Mouse (Mus musculus) heart, adult 2 months (tissue): Measurements from ENCODE around the gene Cblb. TPM values are rescaled to one million over a fixed set of nuclear protein-coding genes. Genes with fewer than 3 reads are reported as not detected.

ENCODE experiments used
- DNase-seq, 2 experiments: peaks; one replicate each; pipeline ENCODE4 v3.0.0; 2021
- H3K27ac ChIP-seq: fragments of 200-600 bp; 2 replicates; pipeline ENCODE4 v1.8.1; 2022
- H3K27me3 ChIP-seq: fragments of 200-500 bp; 2 replicates; pipeline ENCODE4 v1.6.1; 2012; ENCODE audit warnings: mild to moderate bottlenecking, low read length, inconsistent platforms, mixed read lengths; ENCODE audit not compliant: control insufficient read depth, insufficient read depth
- H3K36me3 ChIP-seq: fragments of 200-500 bp; 2 replicates; pipeline ENCODE4 v1.6.1; 2012; ENCODE audit warnings: low read length, inconsistent platforms; ENCODE audit not compliant: control insufficient read depth, insufficient read depth
- H3K4me1 ChIP-seq: fragments of 200-500 bp; 2 replicates; pipeline ENCODE4 v1.6.1; 2011; ENCODE audit warnings: low read length; ENCODE audit not compliant: control insufficient read depth, insufficient read depth
- H3K4me3 ChIP-seq: fragments of 200-600 bp; 2 replicates; pipeline ENCODE4 v1.8.1; 2022
- H3K79me2 ChIP-seq: fragments of 200-500 bp; replicated peaks from 2 replicates; pipeline ENCODE4 v1.6.1; 2012; ENCODE audit warnings: mild to moderate bottlenecking, inconsistent platforms, low read length, moderate library complexity, mixed read lengths; ENCODE audit not compliant: control insufficient read depth, insufficient read depth
- H3K9ac ChIP-seq: fragments of 200-500 bp; 2 replicates; pipeline ENCODE4 v1.6.1; 2012; ENCODE audit warnings: low read depth, mild to moderate bottlenecking, control low read depth, inconsistent platforms, low read length, mixed read lengths
- CTCF ChIP-seq: fragments of 200-600 bp; IDR thresholded peaks from 2 replicates; pipeline ENCODE4 v1.8.1; 2022; ENCODE audit warnings: antibody characterized with exemption, mild to moderate bottlenecking, moderate library complexity
- EP300 ChIP-seq: fragments of 200-500 bp; IDR thresholded peaks from 2 replicates; pipeline ENCODE4 v1.6.1; 2011; ENCODE audit warnings: low read depth, low read length, control low read depth; ENCODE audit not compliant: insufficient read depth
- POLR2A ChIP-seq: fragments of 200-500 bp; IDR thresholded peaks from 2 replicates; pipeline ENCODE4 v1.6.1; 2011; ENCODE audit warnings: mild to moderate bottlenecking, low read depth, low read length, control low read depth; ENCODE audit not compliant: insufficient read depth
- WGBS: fragments of 180-500 bp; shearing (Covaris S2); methylation state at CpG from one replicate; pipeline ENCODE4 v1.1.7; 2018; 5-methylcytosine and 5-hydroxymethylcytosine counted together
- intact Hi-C: fragments of 180-260 bp; cut with DNase I; formaldehyde crosslinking; loops from one replicate; pipeline ENCODE4 v1.15.1; 2025
- polyA plus RNA-seq: library from polyadenylated mRNA; depleted of rRNA; stranded (reverse); fragments of >200 nt; gene quantifications from 2 replicates; pipeline ENCODE4 v1.2.3, GENCODE M21; 2012
- total RNA-seq, 2 experiments: library from RNA; stranded (reverse); gene quantifications; 2 replicates each; pipeline ENCODE4 v1.2.3; 2021

Gene Cblb
- total and polyA plus RNA-seq, 3 experiments, result 7.5 to 14.0 (median 13.6) TPM

DNA sequence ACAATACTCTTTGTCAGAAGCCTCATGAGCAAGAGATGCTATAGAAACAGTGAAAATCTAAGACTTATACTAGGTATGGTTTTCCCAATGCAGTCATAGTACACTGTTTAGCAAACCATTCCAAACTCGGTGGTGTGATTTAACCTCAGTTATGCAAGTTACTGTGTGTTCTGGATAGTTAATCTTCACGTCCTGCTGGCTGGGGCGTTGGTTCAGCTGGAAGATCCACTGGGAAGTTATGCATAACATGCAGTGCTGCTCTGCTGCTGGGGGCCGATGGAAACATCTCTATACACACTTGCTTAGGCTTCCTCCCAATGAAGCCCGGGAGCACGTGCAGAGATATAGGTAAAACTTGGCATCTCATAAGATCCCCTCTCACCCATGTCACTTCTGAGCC is 69.4 kb downstream of the Cblb start:
- Histone ChIP-seq H3K9ac (no peak overlapping the region), H3K27me3 (no peaks in the 10 kb centered on the region), H3K4me3 (no peak overlapping the region), H3K79me2 (peaks cover 4% of the 10 kb centered on the region), H3K27ac (no peak overlapping the region), H3K36me3 (peaks cover 8% of the 10 kb centered on the region), H3K4me1 (peaks cover 7% of the 10 kb centered on the region)
- TF ChIP-seq EP300 (no peak), POLR2A (no peak), CTCF (no peak)
- WGBS, result 71% methylated on average over 6 of the region's 6 CpGs
- intact Hi-C loops, result no loop called here
- no peak for DNase-seq

DNA sequence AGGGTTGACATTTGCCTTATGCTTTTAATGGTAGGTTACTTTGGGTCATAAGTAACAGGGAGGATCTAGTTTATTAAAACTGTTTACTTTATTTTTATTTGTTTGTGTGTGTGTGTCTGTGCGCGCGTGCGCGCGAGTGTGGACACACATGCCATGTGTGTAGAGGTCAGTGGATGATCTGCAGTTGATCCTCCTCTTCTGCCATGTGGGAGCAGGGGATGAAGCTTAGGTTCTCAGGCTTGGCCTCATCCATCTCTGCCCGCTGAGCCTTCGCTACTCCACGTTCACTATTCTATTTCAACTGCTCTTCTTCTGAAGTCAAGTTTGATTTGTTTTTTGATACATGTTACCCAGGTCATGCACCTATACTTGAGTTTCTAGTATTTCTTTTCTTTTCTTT is 73.6 kb downstream of the Cblb start:
- no peak overlapping the region for H3K27ac ChIP-seq
- H3K36me3 ChIP-seq, result peaks cover 6% of the 10 kb centered on the region; the same call in 1 of the 2 replicates
- TF ChIP-seq EP300 (no peak), POLR2A (no peak), CTCF (no peak)
- H3K4me3 ChIP-seq, result no peak overlapping the region
- H3K4me1 ChIP-seq, result no peaks in the 10 kb centered on the region
- 99% methylated on average over 9 of the region's 9 CpGs for WGBS
- DNase-seq, result no peak
- no peak overlapping the region for H3K9ac ChIP-seq
- intact Hi-C loops, result no loop called here
- peaks cover 3% of the 10 kb centered on the region for H3K79me2 ChIP-seq
- no peaks in the 10 kb centered on the region for H3K27me3 ChIP-seq

DNA sequence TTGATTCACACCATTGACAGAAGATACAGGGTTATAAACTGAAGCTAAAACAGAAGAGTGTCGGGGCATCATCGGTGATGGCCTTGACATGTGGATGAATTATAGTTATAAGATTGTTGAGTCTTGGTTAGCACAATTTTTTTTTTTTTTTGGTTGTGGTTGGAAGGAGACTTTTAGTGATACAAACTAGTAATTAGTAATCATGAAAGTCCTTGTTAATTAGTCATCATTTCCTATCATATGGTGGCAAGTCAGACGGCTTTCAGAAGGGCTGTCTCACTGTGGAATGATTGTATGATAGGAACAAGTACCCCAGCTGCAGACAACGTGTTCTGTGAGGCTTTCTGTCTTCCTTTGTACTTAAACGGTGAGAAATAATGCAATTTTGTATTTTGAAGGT is 76.8 kb downstream of the Cblb start:
- Histone ChIP-seq H3K27ac (no peak overlapping the region), H3K36me3 (no peaks in the 10 kb centered on the region), H3K4me1 (no peaks in the 10 kb centered on the region), H3K27me3 (no peaks in the 10 kb centered on the region), H3K9ac (no peak overlapping the region), H3K79me2 (peaks cover 1% of the 10 kb centered on the region; the same call in 1 of the 2 replicates), H3K4me3 (no peak overlapping the region)
- WGBS, result 74% methylated on average over 5 of the region's 5 CpGs
- no peak for DNase-seq
- TF ChIP-seq CTCF, result no peak
- TF ChIP-seq POLR2A, result no peak
- no peak for TF ChIP-seq EP300
- intact Hi-C loops, result no loop called here

DNA sequence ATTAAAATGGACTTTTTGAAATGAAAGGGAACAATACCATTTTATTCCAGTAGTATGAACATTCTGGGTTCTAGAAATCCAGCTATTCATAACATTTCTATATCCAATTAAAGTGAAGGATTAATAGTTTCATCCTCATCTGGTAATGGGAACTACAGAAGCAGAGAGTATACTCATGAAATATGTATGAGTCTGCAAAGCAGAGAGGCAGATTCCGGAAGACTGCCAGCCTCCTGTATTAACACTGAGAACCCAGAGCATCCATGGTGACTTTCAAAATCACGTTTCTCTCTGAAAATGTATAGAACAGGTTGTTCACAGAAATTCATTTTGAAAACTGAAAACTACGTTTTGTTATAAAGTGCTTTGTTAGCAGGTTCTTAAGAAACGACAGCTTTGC is 83.4 kb downstream of the Cblb start:
- WGBS, result 86% methylated on average over 4 of the region's 4 CpGs
- Histone ChIP-seq H3K4me3 (no peak overlapping the region), H3K4me1 (no peaks in the 10 kb centered on the region), H3K27ac (no peak overlapping the region), H3K9ac (no peak overlapping the region), H3K27me3 (no peaks in the 10 kb centered on the region), H3K79me2 (peaks cover 1% of the 10 kb centered on the region; the same call in 1 of the 2 replicates), H3K36me3 (no peaks in the 10 kb centered on the region)
- TF ChIP-seq EP300 (no peak), CTCF (no peak), POLR2A (no peak)
- intact Hi-C loops, result no loop called here
- DNase-seq, result no peak

DNA sequence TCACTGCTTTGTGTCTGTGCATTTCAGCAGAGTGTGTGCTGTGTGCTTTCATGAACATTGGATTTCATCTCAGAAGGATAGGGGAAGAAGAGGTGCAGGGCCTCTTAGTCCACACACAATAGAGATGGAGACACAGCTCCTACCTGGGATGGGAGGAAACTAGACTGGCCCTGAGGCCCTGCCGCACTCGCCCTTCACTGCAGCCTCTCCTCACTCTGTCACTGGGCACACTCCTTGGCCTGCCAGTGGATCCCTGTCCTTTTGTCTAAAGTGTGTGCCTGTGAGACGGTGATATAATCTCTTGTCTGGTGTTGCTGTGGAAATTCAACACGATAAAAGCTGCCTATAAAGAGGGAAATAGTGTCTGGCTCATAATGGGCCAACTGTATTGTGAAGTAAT is 88.0 kb downstream of the Cblb start:
- H3K27ac ChIP-seq, result no peak overlapping the region
- H3K9ac ChIP-seq, result no peak overlapping the region
- H3K79me2 ChIP-seq, result no peaks in the 10 kb centered on the region; the same call in 1 of the 2 replicates
- WGBS, result 75% methylated on average over 4 of the region's 4 CpGs
- DNase-seq, result no peak
- no peak for TF ChIP-seq EP300
- no peak for TF ChIP-seq POLR2A
- no peak for TF ChIP-seq CTCF
- H3K36me3 ChIP-seq, result no peaks in the 10 kb centered on the region
- H3K27me3 ChIP-seq, result no peaks in the 10 kb centered on the region
- H3K4me1 ChIP-seq, result no peaks in the 10 kb centered on the region
- intact Hi-C loops, result no loop called here
- H3K4me3 ChIP-seq, result no peak overlapping the region

DNA sequence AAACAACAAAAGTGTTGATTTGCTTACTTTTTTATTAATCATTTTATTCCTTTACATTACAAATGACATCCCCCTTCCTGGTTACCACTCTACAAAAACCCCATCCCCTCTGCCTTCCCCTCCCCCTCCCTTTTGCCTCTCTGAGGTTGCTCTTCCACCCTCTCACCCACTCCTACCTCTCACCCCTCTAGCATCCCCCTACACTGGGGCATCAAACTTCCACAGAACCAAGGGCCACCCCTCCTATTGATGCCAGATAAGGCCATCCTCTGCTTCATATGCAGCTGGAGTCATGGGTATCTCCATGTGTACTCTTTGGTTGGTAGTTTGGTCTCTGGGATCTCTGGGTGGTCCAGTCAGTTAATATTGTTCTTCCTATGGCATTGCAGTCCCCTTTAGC is 93.9 kb downstream of the Cblb start:
- Histone ChIP-seq H3K4me1 (no peaks in the 10 kb centered on the region; the same call in 1 of the 2 replicates), H3K27me3 (no peaks in the 10 kb centered on the region), H3K9ac (no peak overlapping the region), H3K27ac (no peak overlapping the region), H3K79me2 (no peaks in the 10 kb centered on the region), H3K4me3 (no peak overlapping the region), H3K36me3 (peaks cover 2% of the 10 kb centered on the region)
- DNase-seq, result no peak
- intact Hi-C loops, result no loop called here
- TF ChIP-seq POLR2A (no peak), CTCF (no peak), EP300 (no peak)

DNA sequence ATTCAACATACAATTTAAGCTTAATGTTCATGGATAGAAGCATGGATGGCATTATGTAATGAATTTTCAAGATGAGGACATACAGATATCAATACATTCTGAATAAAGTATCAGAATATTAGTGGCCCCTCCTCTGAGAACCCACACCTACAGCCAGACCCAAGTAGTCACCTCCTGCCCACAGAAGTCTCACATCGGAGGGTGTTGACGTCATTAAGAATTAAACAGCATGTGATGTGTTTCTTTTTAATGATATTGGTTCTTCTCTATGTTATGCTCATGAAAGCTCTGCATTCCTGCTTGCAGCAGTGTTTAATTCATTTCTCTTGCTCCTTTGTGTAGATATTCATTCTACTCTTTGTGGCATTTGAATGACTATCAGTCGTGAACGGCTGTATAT is 94.9 kb downstream of the Cblb start:
- H3K9ac ChIP-seq, result no peak overlapping the region
- TF ChIP-seq CTCF (no peak), EP300 (no peak), POLR2A (no peak)
- H3K4me1 ChIP-seq, result no peaks in the 10 kb centered on the region; the same call in 1 of the 2 replicates
- no peak overlapping the region for H3K4me3 ChIP-seq
- no peaks in the 10 kb centered on the region for H3K27me3 ChIP-seq
- no peaks in the 10 kb centered on the region for H3K79me2 ChIP-seq
- H3K27ac ChIP-seq, result no peak overlapping the region
- intact Hi-C loops, result no loop called here
- no peak for DNase-seq
- WGBS, result 93% methylated on average over 4 of the region's 4 CpGs
- peaks cover 2% of the 10 kb centered on the region for H3K36me3 ChIP-seq
